Mouse (Mus musculus) cortical plate, adult 2 months (tissue): ENCODE results near the gene Grsf1.

Experiments
- CTCF ChIP-seq: fragments of 200-500 bp; IDR thresholded peaks from 2 replicates; pipeline ENCODE4 v1.5.1; 2011; ENCODE audit warnings: mild to moderate bottlenecking, control low read depth, low read length; ENCODE audit not compliant: insufficient read depth; ENCODE audit errors: extremely low read depth
- POLR2A ChIP-seq: fragments of 200-500 bp; IDR thresholded peaks from 2 replicates; pipeline ENCODE4 v1.6.1; 2011; ENCODE audit warnings: mild to moderate bottlenecking, low read length, control low read depth; ENCODE audit not compliant: insufficient read depth; ENCODE audit errors: extremely low read depth

GRCm38 (mm10) chr5:88721003-88721475 lies 45.1 kb upstream of the Grsf1 start:
- no peak for TF ChIP-seq CTCF
- TF ChIP-seq POLR2A: no peak
